ENCODE assay signal across 21 mouse cellular contexts in genomic region chr3:57562996-57563506, GRCm38 (mm10). TPM values are rescaled to one million over a fixed set of nuclear protein-coding genes. Genes with fewer than 3 reads are reported as not detected.
A peak's percentile ranks its signal among the peaks of the same experiment; 100 is the strongest.
DNase-seq lines count a peak whose midpoint lies in the region; ATAC-seq lines count a peak whose summit lies in the region.
"Had no signal": no experiment of that assay in that cellular context is flagged by ENCODE, and none has a peak within 500 bp of the region (broad histone marks: within the 10 kb centered on the region; RNA-seq: fewer than 3 reads in every experiment).

No protein-coding gene starts in this region.

- H3K4me3 ChIP-seq in heart, embryonic 16.5 days (ENCODE audit: low read length) = no peak overlapping the region
- no peak overlapping the region for H3K4me3 ChIP-seq in heart, embryonic 11.5 days (ENCODE audit: low read depth, low read length)
- H3K4me3 ChIP-seq in midbrain, embryonic 14.5 days (replicated peaks; ENCODE audit: low read depth, low read length) = no peak overlapping the region
- no peak overlapping the region for H3K4me3 ChIP-seq in midbrain, embryonic 10.5 days
- H3K4me3 ChIP-seq in embryonic facial prominence, embryonic 14.5 days (ENCODE audit: low read depth, low read length) = no peak overlapping the region
- H3K4me3 ChIP-seq: forebrain, embryonic 15.5 days; hindbrain, embryonic 10.5 days; liver, embryonic 15.5 days; midbrain, embryonic 13.5 days; myocyte had no signal

- no peaks in the 10 kb centered on the region for H3K27me3 ChIP-seq in heart, embryonic 16.5 days (ENCODE audit: control insufficient read depth, insufficient read depth, low read length)
- no peaks in the 10 kb centered on the region for H3K27me3 ChIP-seq in heart, embryonic 11.5 days (ENCODE audit: control insufficient read depth, insufficient read depth, low read length)
- H3K27me3 ChIP-seq in midbrain, embryonic 14.5 days (ENCODE audit: control insufficient read depth, insufficient read depth, low read length) = no peaks in the 10 kb centered on the region
- no peaks in the 10 kb centered on the region for H3K27me3 ChIP-seq in midbrain, embryonic 10.5 days (ENCODE audit: low read depth, poor library complexity, severe bottlenecking)
- H3K27me3 ChIP-seq in embryonic facial prominence, embryonic 14.5 days (replicated peaks; ENCODE audit: control insufficient read depth, insufficient read depth, low read length) = no peaks in the 10 kb centered on the region
- H3K27me3 ChIP-seq: forebrain, embryonic 15.5 days; liver, embryonic 15.5 days; midbrain, embryonic 13.5 days had no signal

- H3K9me3 ChIP-seq in heart, embryonic 16.5 days (replicated peaks; ENCODE audit: control insufficient read depth, low read length) = no peaks in the 10 kb centered on the region
- H3K9me3 ChIP-seq in heart, embryonic 11.5 days (replicated peaks; ENCODE audit: control insufficient read depth, low read length) = no peaks in the 10 kb centered on the region
- no peaks in the 10 kb centered on the region for H3K9me3 ChIP-seq in midbrain, embryonic 14.5 days (ENCODE audit: control insufficient read depth, low read length)
- H3K9me3 ChIP-seq in midbrain, embryonic 10.5 days (replicated peaks) = 0 out of 2 replicates have a peak, but pooled peaks cover 7% of the 10 kb centered on the region
- H3K9me3 ChIP-seq in embryonic facial prominence, embryonic 14.5 days (ENCODE audit: control insufficient read depth, low read length) = peaks cover 3% of the 10 kb centered on the region; the same call in 1 of the 2 replicates
- H3K9me3 ChIP-seq: forebrain, embryonic 15.5 days; liver, embryonic 15.5 days; midbrain, embryonic 13.5 days had no signal

- 80% methylated on average over 6 of the region's 6 CpGs for WGBS in heart, embryonic 16.5 days
- 86% methylated on average over 6 of the region's 6 CpGs for WGBS in heart, embryonic 11.5 days (ENCODE audit: insufficient replicate concordance)
- WGBS in midbrain, embryonic 14.5 days = 61% methylated on average over 6 of the region's 6 CpGs
- WGBS in midbrain, embryonic 10.5 days = 91% methylated on average over 6 of the region's 6 CpGs
- 44% methylated on average over 6 of the region's 6 CpGs for WGBS in embryonic facial prominence, embryonic 14.5 days

- H3K36me3 ChIP-seq in heart, embryonic 16.5 days (ENCODE audit: control insufficient read depth, insufficient read depth) = peaks cover 8% of the 10 kb centered on the region; the same call in 1 of the 2 replicates
- H3K36me3 ChIP-seq in heart, embryonic 11.5 days (ENCODE audit: control insufficient read depth, insufficient read depth, low read length) = no peaks in the 10 kb centered on the region; the same call in 1 of the 2 replicates
- H3K36me3 ChIP-seq in midbrain, embryonic 14.5 days (ENCODE audit: control insufficient read depth, insufficient read depth, low read length) = no peaks in the 10 kb centered on the region
- H3K36me3 ChIP-seq in midbrain, embryonic 10.5 days = peaks cover 47% of the 10 kb centered on the region
- peaks cover 23% of the 10 kb centered on the region for H3K36me3 ChIP-seq in embryonic facial prominence, embryonic 14.5 days (ENCODE audit: control insufficient read depth, insufficient read depth, low read length)
- H3K36me3 ChIP-seq: forebrain, embryonic 15.5 days; liver, embryonic 15.5 days; midbrain, embryonic 13.5 days had no signal

- 0 out of 2 replicates have a peak overlapping the region, but pooled peaks have one; percentile 19 for H3K27ac ChIP-seq in heart, embryonic 16.5 days (ENCODE audit: low read length)
- H3K27ac ChIP-seq in heart, embryonic 11.5 days (ENCODE audit: low read depth, low read length) = no peak overlapping the region
- no peak overlapping the region for H3K27ac ChIP-seq in midbrain, embryonic 14.5 days (replicated peaks; ENCODE audit: low read depth, low read length)
- no peak overlapping the region for H3K27ac ChIP-seq in midbrain, embryonic 10.5 days (replicated peaks)
- H3K27ac ChIP-seq in embryonic facial prominence, embryonic 14.5 days (replicated peaks; ENCODE audit: low read depth, low read length) = peak overlapping the region; percentile 24; the same call in 1 of the 2 replicates
- H3K27ac ChIP-seq: forebrain, embryonic 15.5 days; hindbrain, embryonic 10.5 days; liver, embryonic 15.5 days; macrophage; midbrain, embryonic 13.5 days had no signal

- peaks cover 18% of the 10 kb centered on the region for H3K4me1 ChIP-seq in heart, embryonic 16.5 days (ENCODE audit: control insufficient read depth, insufficient read depth, low read length)
- H3K4me1 ChIP-seq in heart, embryonic 11.5 days (ENCODE audit: control insufficient read depth, insufficient read depth, low read length) = peaks cover 8% of the 10 kb centered on the region
- no peaks in the 10 kb centered on the region for H3K4me1 ChIP-seq in midbrain, embryonic 14.5 days (ENCODE audit: control insufficient read depth, insufficient read depth, low read length)
- no peaks in the 10 kb centered on the region for H3K4me1 ChIP-seq in midbrain, embryonic 10.5 days
- peaks cover 7% of the 10 kb centered on the region for H3K4me1 ChIP-seq in embryonic facial prominence, embryonic 14.5 days (ENCODE audit: control insufficient read depth, insufficient read depth, low read length)
- H3K4me1 ChIP-seq: forebrain, embryonic 15.5 days; hindbrain, embryonic 10.5 days had no signal

- H3K4me2 ChIP-seq in heart, embryonic 16.5 days (ENCODE audit: low read depth, low read length) = no peak overlapping the region
- H3K4me2 ChIP-seq in heart, embryonic 11.5 days = no peak overlapping the region
- H3K4me2 ChIP-seq in midbrain, embryonic 14.5 days (ENCODE audit: low read length) = no peak overlapping the region
- H3K4me2 ChIP-seq in embryonic facial prominence, embryonic 14.5 days (ENCODE audit: low read depth, low read length) = no peak overlapping the region
- H3K4me2 ChIP-seq: forebrain, embryonic 15.5 days; liver, embryonic 15.5 days; midbrain, embryonic 13.5 days had no signal

- ATAC-seq in heart, embryonic 16.5 days (replicated peaks; ENCODE audit: extremely low read depth, insufficient read depth, low FRiP score) = no peak
- ATAC-seq in heart, embryonic 11.5 days (replicated peaks; ENCODE audit: insufficient number of reproducible peaks, low FRiP score, low TSS enrichment) = no peak
- peak; percentile 31; the same call in 1 of the 2 replicates for ATAC-seq in midbrain, embryonic 14.5 days (ENCODE audit: low FRiP score, low TSS enrichment)
- ATAC-seq in embryonic facial prominence, embryonic 14.5 days (ENCODE audit: low read depth) = no peak; the same call in 1 of the 2 replicates
- ATAC-seq: forebrain, embryonic 15.5 days; midbrain, embryonic 13.5 days had no signal

- H3K9ac ChIP-seq in heart, embryonic 16.5 days (ENCODE audit: low read length) = no peak overlapping the region
- no peak overlapping the region for H3K9ac ChIP-seq in heart, embryonic 11.5 days (ENCODE audit: low read depth, low read length)
- H3K9ac ChIP-seq in midbrain, embryonic 14.5 days (replicated peaks; ENCODE audit: low read length) = no peak overlapping the region
- H3K9ac ChIP-seq in embryonic facial prominence, embryonic 14.5 days (ENCODE audit: low read depth, low read length) = no peak overlapping the region
- H3K9ac ChIP-seq: forebrain, embryonic 15.5 days; liver, embryonic 15.5 days; midbrain, embryonic 13.5 days had no signal

- no peak for DNase-seq in midbrain, embryonic 14.5 days
- DNase-seq in midbrain, embryonic 10.5 days (ENCODE audit: low spot score) = no peak
- DNase-seq in embryonic facial prominence, embryonic 14.5 days (ENCODE audit: low spot score) = peak; percentile 47
- DNase-seq in retina, postnatal 1 day = peak; percentile 66
- no peak for DNase-seq in frontal cortex, postnatal 14 days (ENCODE audit: low spot score in 2 of 2)
- DNase-seq in frontal cortex, adult 2 months (ENCODE audit: extremely low spot score in 1 of 2, low spot score in 1 of 2) = no peak
- DNase-seq: adrenal gland, postnatal 10 days; cerebellum, adult 11-12 months; cerebellum, postnatal 25 days; gastrocnemius, postnatal 25 days; kidney, adult 18-20 months; layer of hippocampus, postnatal 36 days; thymus, adult 2 months had no signal

RNA-seq across cellular contexts. Expression of gene Wwtr1, which starts 12.7 kb away (rescaled TPM):
- 17.7 and 20.0 TPM in 2 replicates for polyA plus RNA-seq in heart, embryonic 16.5 days (2015; fragmentation: Nextera tagmentation; extraction: Ambion mirVana)
- 12.9 and 17.4 TPM in 2 replicates for polyA plus RNA-seq in heart, embryonic 11.5 days (2014; fragmentation: Nextera tagmentation; extraction: Ambion mirVana)
- polyA plus RNA-seq in midbrain, embryonic 14.5 days (2014; fragmentation: Nextera tagmentation; extraction: Ambion mirVana) = 7.2 TPM in 2 replicates
- 11.4 and 13.3 TPM in 2 replicates for polyA plus RNA-seq in midbrain, embryonic 10.5 days (2016; fragmentation: Nextera tagmentation; extraction: Ambion mirVana)
- 30.2 and 30.9 TPM in 2 replicates for polyA plus RNA-seq in embryonic facial prominence, embryonic 14.5 days (2014; fragmentation: Nextera tagmentation; extraction: Ambion mirVana)
- 13.3 and 14.7 TPM in 2 replicates for polyA plus RNA-seq in frontal cortex, adult 2 months (2012; rRNA removed)
- polyA plus RNA-seq: macrophage had no signal

Comparison
In these comparisons a context has a peak if more than half of its experiments do, and no peak if none do; other contexts are left out.
1. H3K27ac ChIP-seq: peak in heart, embryonic 16.5 days (single experiment) and embryonic facial prominence, embryonic 14.5 days (single experiment); none in heart, embryonic 11.5 days (single experiment), midbrain, embryonic 14.5 days (single experiment) and midbrain, embryonic 10.5 days (single experiment).
2. DNase-seq: peak in embryonic facial prominence, embryonic 14.5 days (single experiment) and retina, postnatal 1 day (single experiment); none in midbrain, embryonic 14.5 days (single experiment), midbrain, embryonic 10.5 days (single experiment), frontal cortex, postnatal 14 days (0 of 2) and frontal cortex, adult 2 months (0 of 2).